Mouse (Mus musculus) kidney, adult 2 months (tissue): ENCODE data around the gene Krtap27-1.

Source experiments
- CTCF ChIP-seq: fragments of 200-500 bp; conservative IDR thresholded peaks from 2 replicates; pipeline ENCODE4 v1.5.1; 2011; ENCODE audit warnings: low read depth, mild to moderate bottlenecking, control low read depth, low read length, moderate library complexity, mixed read lengths; ENCODE audit not compliant: insufficient read depth, insufficient read length
- POLR2A ChIP-seq: fragments of 200-500 bp; IDR thresholded peaks from one replicate; pipeline ENCODE4 v1.6.1; 2011; ENCODE audit warnings: low read depth, low read length, control low read depth

DNA sequence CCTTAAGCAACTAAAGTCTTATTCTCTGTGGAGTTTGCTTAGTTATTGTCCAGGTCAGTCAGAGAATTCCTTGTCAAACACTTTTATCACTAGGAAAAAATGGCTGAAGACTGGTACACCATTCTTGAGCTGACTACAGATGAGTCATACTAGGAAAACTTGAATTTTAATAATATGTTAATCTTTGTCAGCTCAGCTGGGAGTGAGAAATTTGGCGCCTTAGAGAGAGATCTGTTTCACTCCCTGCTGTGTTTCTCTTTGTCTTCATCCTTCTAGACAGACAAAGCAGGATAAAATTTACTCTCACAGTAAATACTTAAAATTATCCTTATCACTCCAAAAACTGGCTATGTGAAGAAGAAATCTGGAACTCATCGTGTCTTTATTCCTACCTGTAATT is 9.8 kb upstream of the Krtap27-1 start:
- TF ChIP-seq CTCF, result no peak
- no peak for TF ChIP-seq POLR2A
